Mouse (Mus musculus): Measurements from ENCODE around the gene Rsc1a1. TPM values are rescaled to one million over a fixed set of nuclear protein-coding genes. Genes with fewer than 3 reads are reported as not detected.

The Rsc1a1 gene
- polyA plus RNA-seq, 1 experiment from 2014 or later, result not detected

GRCm38 (mm10) chr4:141721961-141722360 lies 36.6 kb upstream of the Rsc1a1 start:
- no peak for ATAC-seq (ENCODE audit: insufficient number of reproducible peaks, insufficient read depth, low FRiP score, low TSS enrichment)
- H3K4me1 ChIP-seq, result peaks cover 22% of the 10 kb centered on the region
- peaks cover 6% of the 10 kb centered on the region for H3K36me3 ChIP-seq
- H3K27ac ChIP-seq, result no peak overlapping the region
- H3K9ac ChIP-seq, result peak overlapping the region; percentile 99; the same call in 1 of the 2 replicates
- peak overlapping the region; percentile 100 for H3K4me3 ChIP-seq
- no peaks in the 10 kb centered on the region for H3K9me3 ChIP-seq
- 58% methylated on average over 6 of the region's 6 CpGs for WGBS
- H3K4me2 ChIP-seq (replicated peaks), result peak overlapping the region; percentile 85
- H3K27me3 ChIP-seq, result no peaks in the 10 kb centered on the region

GRCm38 (mm10) chr4:141720761-141721523 lies 35.5 kb upstream of the Rsc1a1 start:
- peak overlapping the region; percentile 24; the same call in 1 of the 2 replicates for H3K27ac ChIP-seq
- 67% methylated on average over 6 of the region's 6 CpGs for WGBS
- peak; percentile 48; the same call in 1 of the 2 replicates for ATAC-seq (ENCODE audit: insufficient number of reproducible peaks, insufficient read depth, low FRiP score, low TSS enrichment)

DNA sequence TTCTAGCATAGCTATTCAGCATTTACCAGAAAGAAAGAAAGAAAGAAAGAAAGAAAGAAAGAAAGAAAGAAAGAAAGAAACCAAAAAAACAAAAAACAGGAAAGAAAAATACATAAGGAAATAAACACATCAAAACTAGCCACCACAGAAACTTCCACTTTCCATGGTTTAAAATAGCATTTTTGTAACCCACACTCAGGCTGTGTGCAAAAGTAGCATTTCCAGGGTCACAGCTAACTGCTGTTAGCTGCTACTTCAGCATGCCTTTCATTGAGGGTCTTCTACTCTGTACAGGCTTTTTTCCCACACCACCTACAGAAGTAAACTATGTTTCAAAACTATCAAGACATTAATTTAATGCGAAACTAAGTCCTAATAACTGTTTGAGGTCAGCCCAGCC lies 33.9 kb upstream of the Rsc1a1 start:
- no peak for ATAC-seq (ENCODE audit: insufficient number of reproducible peaks, insufficient read depth, low FRiP score, low TSS enrichment)
- H3K27ac ChIP-seq, result no peak overlapping the region
- no peaks in the 10 kb centered on the region for H3K27me3 ChIP-seq
- H3K4me3 ChIP-seq, result no peak overlapping the region
- H3K36me3 ChIP-seq, result peaks cover 6% of the 10 kb centered on the region
- H3K4me1 ChIP-seq, result peaks cover 28% of the 10 kb centered on the region
- H3K9ac ChIP-seq, result no peak overlapping the region
- WGBS, result 84% methylated on average over 1 of the region's 1 CpGs
- H3K9me3 ChIP-seq, result no peaks in the 10 kb centered on the region
- no peak overlapping the region for H3K4me2 ChIP-seq (replicated peaks)

More at GRCm38 (mm10) chr4:141720761-141721523, 35.5 kb upstream of the Rsc1a1 start:
- Histone ChIP-seq H3K36me3 (peaks cover 6% of the 10 kb centered on the region), H3K9me3 (no peaks in the 10 kb centered on the region), H3K4me2 (replicated peaks) (peak overlapping the region; percentile 85), H3K9ac (no peak overlapping the region), H3K27me3 (no peaks in the 10 kb centered on the region), H3K4me3 (0 out of 2 replicates have a peak overlapping the region, but pooled peaks have one; percentile 100), H3K4me1 (peaks cover 22% of the 10 kb centered on the region)

GRCm38 (mm10) chr4:141717633-141718032 lies 32.2 kb upstream of the Rsc1a1 start:
- Histone ChIP-seq H3K27ac (no peak overlapping the region), H3K9me3 (no peaks in the 10 kb centered on the region), H3K4me3 (no peak overlapping the region), H3K9ac (no peak overlapping the region), H3K27me3 (no peaks in the 10 kb centered on the region), H3K4me2 (replicated peaks) (no peak overlapping the region), H3K4me1 (peaks cover 22% of the 10 kb centered on the region), H3K36me3 (peaks cover 15% of the 10 kb centered on the region)
- ATAC-seq (ENCODE audit: insufficient number of reproducible peaks, insufficient read depth, low FRiP score, low TSS enrichment), result no peak
- 74% methylated on average over 4 of the region's 4 CpGs for WGBS

DNA sequence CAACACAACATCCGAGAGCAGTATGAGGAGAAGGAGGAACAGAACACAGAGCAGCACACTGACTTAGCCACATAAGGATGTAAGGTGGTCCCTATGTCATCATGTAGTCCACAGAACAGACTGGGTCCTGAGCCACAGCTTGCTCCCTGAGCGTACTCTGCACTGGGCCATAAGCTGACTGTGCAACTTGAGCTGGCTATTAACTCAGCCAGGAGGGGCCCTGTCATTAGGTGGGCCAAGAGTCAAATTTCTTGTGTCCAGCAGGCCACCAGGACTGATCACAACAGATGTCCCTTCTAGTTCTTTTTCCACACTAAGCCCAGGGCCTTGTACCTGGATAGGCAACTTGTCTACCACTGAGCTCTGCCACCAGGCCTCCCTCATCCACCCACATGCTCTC lies 29.6 kb upstream of the Rsc1a1 start:
- 46% methylated on average over 2 of the region's 2 CpGs for WGBS
- Histone ChIP-seq H3K4me1 (peaks cover 6% of the 10 kb centered on the region), H3K27me3 (no peaks in the 10 kb centered on the region), H3K9ac (no peak overlapping the region; the same call in 1 of the 2 replicates), H3K4me3 (no peak overlapping the region), H3K36me3 (peaks cover 33% of the 10 kb centered on the region), H3K4me2 (replicated peaks) (no peak overlapping the region), H3K27ac (0 out of 2 replicates have a peak overlapping the region, but pooled peaks have one; percentile 36), H3K9me3 (no peaks in the 10 kb centered on the region)
- 0 out of 2 replicates have a peak, but pooled peaks have one; percentile 52 for ATAC-seq (ENCODE audit: insufficient number of reproducible peaks, insufficient read depth, low FRiP score, low TSS enrichment)

DNA sequence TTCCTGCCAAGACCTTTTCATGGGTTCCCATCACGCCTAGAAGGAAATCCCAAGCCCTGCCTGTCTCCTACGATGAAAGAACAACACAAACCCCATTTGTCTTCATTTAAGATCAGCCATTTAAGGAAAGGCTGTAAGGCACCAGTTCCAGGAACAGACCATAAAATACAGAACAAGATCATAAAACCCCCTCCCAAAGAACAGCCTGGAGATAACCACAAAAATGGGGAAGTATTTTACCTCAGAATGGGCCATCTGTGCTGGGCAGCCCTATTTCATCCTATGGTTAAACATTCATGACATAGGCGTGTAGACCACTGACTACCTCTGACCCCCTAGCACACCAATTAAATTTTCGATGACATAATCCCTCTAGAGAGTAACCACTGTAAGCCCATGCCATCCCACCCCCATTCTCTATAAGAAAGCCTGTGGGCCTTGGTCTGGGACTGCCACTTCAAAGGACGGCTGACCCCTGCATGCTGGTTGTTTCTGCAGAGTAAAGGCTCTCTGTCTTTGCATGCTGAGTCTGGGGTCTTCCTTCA lies 28.3 kb upstream of the Rsc1a1 start:
- no peak overlapping the region for H3K27ac ChIP-seq
- WGBS, result 88% methylated on average over 5 of the region's 5 CpGs
- H3K4me2 ChIP-seq (replicated peaks), result no peak overlapping the region
- no peak overlapping the region for H3K9ac ChIP-seq
- H3K9me3 ChIP-seq, result no peaks in the 10 kb centered on the region
- H3K4me1 ChIP-seq, result peaks cover 6% of the 10 kb centered on the region
- H3K27me3 ChIP-seq, result no peaks in the 10 kb centered on the region
- no peak for ATAC-seq (ENCODE audit: insufficient number of reproducible peaks, insufficient read depth, low FRiP score, low TSS enrichment)
- H3K36me3 ChIP-seq, result peaks cover 44% of the 10 kb centered on the region
- no peak overlapping the region for H3K4me3 ChIP-seq

- H3K27ac ChIP-seq, result no peak overlapping the region
- 95% methylated on average over 1 of the region's 1 CpGs for WGBS
- H3K36me3 ChIP-seq, result peaks cover 67% of the 10 kb centered on the region
- ATAC-seq (ENCODE audit: insufficient number of reproducible peaks, insufficient read depth, low FRiP score, low TSS enrichment), result no peak
- no peak overlapping the region for H3K4me2 ChIP-seq (replicated peaks)
- no peaks in the 10 kb centered on the region for H3K9me3 ChIP-seq
- peaks cover 6% of the 10 kb centered on the region for H3K4me1 ChIP-seq
- H3K9ac ChIP-seq, result no peak overlapping the region
- no peaks in the 10 kb centered on the region for H3K27me3 ChIP-seq
- no peak overlapping the region for H3K4me3 ChIP-seq
These were observed 25.9 kb upstream of the Rsc1a1 start for GRCm38 (mm10) chr4:141711250-141711649.

- H3K4me3 ChIP-seq, result no peak overlapping the region
- peaks cover 90% of the 10 kb centered on the region for H3K36me3 ChIP-seq
- 97% methylated on average over 2 of the region's 2 CpGs for WGBS
- H3K9ac ChIP-seq, result no peak overlapping the region
- H3K27me3 ChIP-seq, result no peaks in the 10 kb centered on the region
- no peak overlapping the region for H3K4me2 ChIP-seq (replicated peaks)
- no peak overlapping the region for H3K27ac ChIP-seq
- H3K9me3 ChIP-seq, result no peaks in the 10 kb centered on the region
- H3K4me1 ChIP-seq, result no peaks in the 10 kb centered on the region
- ATAC-seq (ENCODE audit: insufficient number of reproducible peaks, insufficient read depth, low FRiP score, low TSS enrichment), result no peak
These were observed 23.6 kb upstream of the Rsc1a1 start for GRCm38 (mm10) chr4:141708971-141709370.

DNA sequence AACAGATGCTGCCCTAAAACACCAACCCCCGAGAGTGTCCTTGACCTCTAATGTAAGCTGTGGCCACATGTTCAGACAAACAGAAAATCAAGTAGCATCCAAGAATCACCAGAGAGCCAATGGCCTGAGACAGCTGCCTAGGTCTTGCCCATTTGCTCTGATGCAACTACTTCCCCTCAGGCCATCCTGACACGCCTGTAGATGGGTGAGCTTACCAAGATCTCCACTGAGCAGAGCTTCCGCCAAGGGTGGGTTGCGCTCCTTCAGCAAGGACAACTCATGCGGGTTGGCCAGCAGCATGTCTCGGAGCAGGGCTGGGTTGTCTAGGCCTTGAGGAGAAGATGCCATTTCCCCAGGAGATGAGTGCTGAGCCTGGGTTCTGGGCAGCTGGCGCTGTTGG lies 22.6 kb upstream of the Rsc1a1 start:
- H3K27me3 ChIP-seq, result no peaks in the 10 kb centered on the region
- H3K4me2 ChIP-seq (replicated peaks), result no peak overlapping the region
- no peak overlapping the region for H3K4me3 ChIP-seq
- H3K4me1 ChIP-seq, result no peaks in the 10 kb centered on the region
- H3K9ac ChIP-seq, result no peak overlapping the region
- ATAC-seq (ENCODE audit: insufficient number of reproducible peaks, insufficient read depth, low FRiP score, low TSS enrichment), result no peak
- H3K9me3 ChIP-seq, result no peaks in the 10 kb centered on the region
- H3K36me3 ChIP-seq, result peaks cover 93% of the 10 kb centered on the region
- H3K27ac ChIP-seq, result no peak overlapping the region
- 88% methylated on average over 7 of the region's 7 CpGs for WGBS

DNA sequence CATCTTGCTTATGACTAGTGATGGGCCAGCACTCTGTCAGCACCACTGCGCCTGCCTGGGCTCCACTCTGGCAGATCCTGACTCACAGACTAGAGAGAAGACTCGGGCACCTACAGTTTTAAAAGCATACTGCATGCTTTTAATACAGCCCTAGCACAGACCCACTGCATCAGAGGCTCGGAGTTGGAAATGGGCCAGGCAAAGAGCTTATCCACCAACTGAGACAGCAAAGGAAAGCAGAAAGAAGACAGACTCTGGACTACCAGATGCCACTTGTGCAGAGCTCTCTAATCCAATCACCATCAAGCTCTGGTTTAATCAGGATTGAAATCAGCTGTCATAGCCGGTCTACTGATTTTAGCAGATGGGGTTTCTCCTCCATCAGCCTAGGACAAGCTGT lies 19.9 kb upstream of the Rsc1a1 start:
- no peak overlapping the region for H3K4me3 ChIP-seq
- no peaks in the 10 kb centered on the region for H3K27me3 ChIP-seq
- no peak overlapping the region for H3K4me2 ChIP-seq (replicated peaks)
- no peak for ATAC-seq (ENCODE audit: insufficient number of reproducible peaks, insufficient read depth, low FRiP score, low TSS enrichment)
- no peak overlapping the region for H3K9ac ChIP-seq
- 82% methylated on average over 4 of the region's 4 CpGs for WGBS
- H3K4me1 ChIP-seq, result no peaks in the 10 kb centered on the region
- H3K9me3 ChIP-seq, result no peaks in the 10 kb centered on the region
- H3K36me3 ChIP-seq, result peaks cover 88% of the 10 kb centered on the region
- H3K27ac ChIP-seq, result no peak overlapping the region

DNA sequence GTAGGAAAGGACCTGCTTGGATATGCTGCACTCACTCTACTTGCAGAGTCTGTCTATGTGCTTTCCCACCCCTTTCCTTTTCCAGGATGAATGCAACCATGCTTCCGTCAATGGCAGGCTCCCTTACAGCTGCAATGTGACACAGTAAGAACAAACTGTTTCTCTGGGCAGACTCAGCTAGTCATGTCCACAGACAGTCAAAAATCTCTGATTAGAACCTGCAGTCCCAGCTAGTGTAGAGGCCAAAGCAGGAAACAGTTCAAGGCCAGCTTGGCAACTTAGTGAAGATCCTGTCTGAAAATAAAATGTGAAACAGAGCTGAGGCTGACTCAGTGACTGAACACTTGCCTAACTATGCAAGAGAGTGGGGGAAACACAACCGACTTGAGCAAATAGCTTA lies 19.2 kb upstream of the Rsc1a1 start:
- no peak overlapping the region for H3K27ac ChIP-seq
- H3K4me2 ChIP-seq (replicated peaks), result no peak overlapping the region
- H3K9ac ChIP-seq, result no peak overlapping the region
- H3K9me3 ChIP-seq, result no peaks in the 10 kb centered on the region
- no peaks in the 10 kb centered on the region for H3K4me1 ChIP-seq
- ATAC-seq (ENCODE audit: insufficient number of reproducible peaks, insufficient read depth, low FRiP score, low TSS enrichment), result no peak
- 93% methylated on average over 2 of the region's 2 CpGs for WGBS
- H3K27me3 ChIP-seq, result no peaks in the 10 kb centered on the region
- H3K4me3 ChIP-seq, result no peak overlapping the region
- H3K36me3 ChIP-seq, result peaks cover 89% of the 10 kb centered on the region

- no peaks in the 10 kb centered on the region for H3K4me1 ChIP-seq
- no peak overlapping the region for H3K9ac ChIP-seq
- no peak overlapping the region for H3K4me3 ChIP-seq
- H3K27me3 ChIP-seq, result no peaks in the 10 kb centered on the region
- ATAC-seq (ENCODE audit: insufficient number of reproducible peaks, insufficient read depth, low FRiP score, low TSS enrichment), result no peak
- H3K36me3 ChIP-seq, result peaks cover 86% of the 10 kb centered on the region
- no peaks in the 10 kb centered on the region for H3K9me3 ChIP-seq
- H3K27ac ChIP-seq, result no peak overlapping the region
- WGBS, result 96% methylated on average over 8 of the region's 8 CpGs
- no peak overlapping the region for H3K4me2 ChIP-seq (replicated peaks)
These were observed 9.3 kb upstream of the Rsc1a1 start for GRCm38 (mm10) chr4:141694719-141695118.

Data from embryonic facial prominence, embryonic 12.5 days (tissue).